Mouse (Mus musculus) left cerebral cortex, adult 11 months (tissue): ENCODE results near the gene Gm6880.
"Not testable (repeated sequence)": the region's sequence is repeated elsewhere in the genome, so short reads cannot be mapped to it uniquely, and the experiment has no call there.

Experiments
- DNase-seq: peaks from one replicate; pipeline ENCODE4 v3.0.0; 2022; ENCODE audit warnings: low spot score

The Gm6880 gene

DNA sequence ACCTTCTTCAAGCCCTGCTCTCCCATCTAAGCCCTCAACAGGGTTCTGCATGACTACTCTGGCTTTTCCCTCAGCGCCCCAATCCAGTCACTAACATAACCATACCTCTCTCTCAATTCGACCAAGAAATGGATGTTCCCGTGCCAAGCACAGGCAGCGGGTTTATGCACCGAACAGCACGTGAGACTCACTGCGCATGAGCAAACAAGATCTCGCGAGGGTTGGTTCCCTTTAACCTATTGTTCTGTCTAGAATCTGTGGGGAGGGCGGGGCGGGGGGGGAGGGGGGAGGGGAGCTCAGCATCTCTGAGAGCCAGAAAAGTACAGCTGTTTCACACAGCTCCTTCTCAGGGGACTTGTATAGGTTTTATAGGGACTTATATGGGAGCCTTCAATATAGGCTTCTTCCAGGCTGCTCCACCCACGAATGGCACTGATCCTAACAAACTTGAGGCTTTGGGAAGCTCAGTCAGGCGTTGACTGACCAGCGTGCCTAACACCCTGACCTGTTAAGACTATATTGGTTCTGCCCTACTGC lies at the start of gene Gm6880:
Gene Gm6880, minus strand, starts transcription at position 51 of the 537 bp plus-strand sequence.
- not testable (repeated sequence) for DNase-seq

DNA sequence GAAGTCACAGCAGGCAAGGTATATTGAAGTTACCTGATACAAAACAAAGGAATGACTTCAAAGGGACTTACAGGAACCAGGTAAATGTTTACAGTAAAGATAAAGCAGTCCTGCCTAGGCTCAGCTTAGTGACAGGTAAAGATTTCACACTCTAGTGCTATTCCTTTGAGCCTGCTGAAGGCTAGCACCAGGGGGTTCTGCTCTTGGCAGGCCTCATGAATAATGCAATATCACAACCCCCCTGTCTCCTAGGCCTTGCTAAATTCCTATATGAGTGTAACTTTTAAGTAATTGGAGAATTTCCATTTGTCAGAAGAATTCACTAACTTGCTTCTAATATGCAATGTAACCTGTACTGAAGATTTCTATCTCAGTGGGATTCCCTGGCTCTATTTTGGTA lies 36.3 kb upstream of the Gm6880 start:
- DNase-seq: not testable (repeated sequence)

GRCm38 (mm10) chrX:74497131-74497530 lies 15.9 kb upstream of the Gm6880 start:
- no peak for DNase-seq

GRCm38 (mm10) chrX:74452773-74453172 lies 28.4 kb downstream of the Gm6880 start:
- peak; percentile 35 for DNase-seq

GRCm38 (mm10) chrX:74451157-74451912 lies 29.9 kb downstream of the Gm6880 start:
- DNase-seq: no peak
